Mouse (Mus musculus) left cerebral cortex, adult 9 months (tissue): ENCODE data around the gene Nhlh1.
A peak's percentile ranks its signal among the peaks of the same experiment; 100 is the strongest.

ENCODE experiments used
- DNase-seq, 2 experiments: peaks; one replicate each; pipeline ENCODE4 v3.0.0; 2022; ENCODE audit warnings: low spot score in 2 of 2

Gene Nhlh1

GRCm38 (mm10) chr1:172057491-172057921, at the start of gene Nhlh1:
Gene Nhlh1, minus strand, starts transcription at chr1:172057573.
- DNase-seq: peak in 1 of 2 experiments; percentile 13

- no peak for DNase-seq
Measured at GRCm38 (mm10) chr1:172105101-172105500, 47.7 kb upstream of the Nhlh1 start.

- DNase-seq: no peak
Measured at GRCm38 (mm10) chr1:172103619-172104018, 46.2 kb upstream of the Nhlh1 start.

- DNase-seq: no peak
Measured at GRCm38 (mm10) chr1:172099325-172100033, 42.1 kb upstream of the Nhlh1 start.

- no peak for DNase-seq
Measured at GRCm38 (mm10) chr1:172095202-172095601, 37.8 kb upstream of the Nhlh1 start.

- no peak for DNase-seq
Measured at GRCm38 (mm10) chr1:172094295-172094694, 36.9 kb upstream of the Nhlh1 start.

GRCm38 (mm10) chr1:172093522-172093921, 36.1 kb upstream of the Nhlh1 start:
- DNase-seq: no peak

GRCm38 (mm10) chr1:172082899-172083445, 25.6 kb upstream of the Nhlh1 start:
- DNase-seq: no peak

GRCm38 (mm10) chr1:172082101-172082898, 24.9 kb upstream of the Nhlh1 start, which contains the start of the genes Copa and Ncstn:
Gene Copa, plus strand, starts transcription at chr1:172082529.
Gene Ncstn, minus strand, starts transcription at chr1:172082795.
- DNase-seq: peak; percentile 79 to 94

GRCm38 (mm10) chr1:172077981-172078380, 20.6 kb upstream of the Nhlh1 start:
- no peak for DNase-seq

GRCm38 (mm10) chr1:172072604-172073003, 15.2 kb upstream of the Nhlh1 start:
- no peak for DNase-seq

- DNase-seq: no peak
Measured at GRCm38 (mm10) chr1:172071556-172071955, 14.2 kb upstream of the Nhlh1 start.

- no peak for DNase-seq
Measured at GRCm38 (mm10) chr1:172070227-172070626, 12.9 kb upstream of the Nhlh1 start.

- peak in 1 of 2 experiments; percentile 15 for DNase-seq
Measured at GRCm38 (mm10) chr1:172064613-172065141, 7.3 kb upstream of the Nhlh1 start.

GRCm38 (mm10) chr1:172063291-172064023, 6.1 kb upstream of the Nhlh1 start:
- no peak for DNase-seq

- DNase-seq: no peak
Measured at GRCm38 (mm10) chr1:172062101-172062500, 4.7 kb upstream of the Nhlh1 start.

- DNase-seq: no peak
Measured at GRCm38 (mm10) chr1:172061217-172061616, 3.8 kb upstream of the Nhlh1 start.

- no peak for DNase-seq
Measured at GRCm38 (mm10) chr1:172060659-172061058, 3.3 kb upstream of the Nhlh1 start.

GRCm38 (mm10) chr1:172058874-172059273, 1.5 kb upstream of the Nhlh1 start:
- no peak for DNase-seq

- no peak for DNase-seq
Measured at GRCm38 (mm10) chr1:172058321-172058720, 948 bp upstream of the Nhlh1 start.

- DNase-seq: peak in 1 of 2 experiments; percentile 53
Measured at GRCm38 (mm10) chr1:172056251-172056650, 1.1 kb downstream of the Nhlh1 start.
